Mouse (Mus musculus): ENCODE measurements around the gene Tns1.

The Tns1 gene

DNA sequence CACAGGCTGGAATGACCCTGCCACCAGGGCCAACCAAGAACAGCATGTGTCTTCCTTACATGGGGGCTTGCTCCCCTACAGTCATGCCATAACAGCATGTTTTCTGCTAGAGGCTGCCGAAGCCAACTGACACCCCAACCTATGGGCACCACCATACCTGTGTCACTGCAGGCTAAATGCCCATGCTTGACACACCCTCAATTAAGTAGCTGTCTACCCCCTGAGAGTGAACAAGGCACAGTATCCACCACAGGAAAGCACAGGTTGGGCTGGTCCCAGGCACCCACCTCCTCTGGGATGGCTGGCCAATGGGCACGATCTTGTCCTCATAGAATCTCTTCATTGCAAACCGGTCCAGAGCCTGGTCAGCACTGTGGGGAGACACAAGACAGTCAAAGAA, 134.2 kb downstream of the Tns1 start:
- WGBS: 93% methylated on average over 3 of the region's 3 CpGs

DNA sequence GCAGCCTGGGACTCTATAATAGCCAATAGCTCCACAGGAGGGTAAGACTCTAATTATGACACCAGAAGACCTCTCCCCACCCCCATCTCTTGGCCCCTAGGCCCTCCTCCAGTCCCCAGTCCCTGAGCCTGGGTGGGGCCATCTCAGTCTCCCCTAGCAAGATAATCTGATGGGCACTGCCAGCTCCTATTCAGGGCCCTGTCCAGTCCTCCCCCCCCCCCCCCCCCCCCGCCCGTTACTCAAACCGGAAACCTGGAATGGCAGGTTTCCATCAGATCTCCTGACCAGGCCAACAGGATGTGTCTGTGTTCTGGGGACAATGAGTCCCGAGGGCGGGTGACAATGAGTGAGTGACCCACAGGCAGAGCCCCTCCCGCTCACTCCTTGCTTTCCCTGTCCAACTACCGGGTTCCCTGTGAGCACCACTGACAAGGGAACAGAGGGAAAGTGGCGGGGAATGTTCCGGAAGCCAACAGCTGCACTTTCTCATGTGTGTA, 136.5 kb downstream of the Tns1 start:
- 65% methylated on average over 9 of the region's 9 CpGs for WGBS

DNA sequence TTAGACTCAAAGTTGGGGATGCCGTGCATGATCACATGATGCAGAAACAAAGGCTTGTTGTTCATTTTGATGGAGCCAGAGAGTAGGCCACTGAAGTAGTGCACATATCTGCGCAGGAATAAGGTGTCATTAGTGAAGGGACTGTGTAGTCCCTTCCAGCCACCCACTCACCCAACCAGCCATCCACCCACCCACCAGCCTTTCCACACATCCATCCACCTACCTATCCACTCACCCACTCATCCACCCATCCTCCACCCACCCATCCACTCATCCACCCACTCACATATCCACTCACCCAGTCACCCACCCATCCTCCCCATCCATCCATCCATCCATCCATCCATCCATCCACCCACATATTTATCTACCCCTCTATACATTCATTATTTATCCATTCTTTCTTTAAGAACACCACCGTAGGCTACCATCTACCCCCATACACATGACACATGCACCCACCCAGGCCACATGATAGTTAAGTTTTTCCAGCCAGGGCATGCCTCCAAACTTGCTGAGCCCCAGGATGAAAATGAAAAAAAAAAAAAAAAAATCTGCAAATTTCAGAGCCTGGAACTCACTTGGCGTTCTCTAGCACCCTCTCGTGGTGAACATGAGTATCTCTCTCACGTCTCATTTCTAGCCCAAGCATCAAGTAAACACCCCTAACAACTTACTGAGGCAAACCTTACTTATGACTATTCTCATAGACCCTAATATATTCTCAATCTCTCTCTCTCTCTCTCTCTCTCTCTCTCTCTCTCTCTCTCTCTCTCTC, 137.8 kb downstream of the Tns1 start:
- WGBS: 28% methylated on average over 6 of the region's 6 CpGs

DNA sequence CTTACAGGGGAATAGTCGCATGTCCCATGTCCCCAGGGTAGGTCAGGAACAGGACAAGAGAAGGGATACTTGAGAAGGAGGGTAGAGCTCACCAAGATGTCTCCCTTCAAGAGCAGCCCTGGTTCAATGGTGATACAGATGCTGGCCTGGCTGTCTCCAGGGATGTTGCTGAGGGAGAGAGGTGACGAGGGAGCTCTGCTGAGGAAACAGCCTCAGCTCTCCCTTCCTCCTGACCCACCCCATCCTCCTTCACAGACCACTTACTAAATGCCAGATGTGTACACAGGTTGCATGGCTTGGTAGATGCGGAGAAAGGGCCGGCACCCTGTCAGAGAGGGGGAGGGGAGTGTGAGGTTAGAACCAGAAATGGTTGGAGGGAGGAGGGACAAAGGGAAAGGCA, 138.6 kb downstream of the Tns1 start:
- WGBS: 91% methylated on average over 4 of the region's 4 CpGs

DNA sequence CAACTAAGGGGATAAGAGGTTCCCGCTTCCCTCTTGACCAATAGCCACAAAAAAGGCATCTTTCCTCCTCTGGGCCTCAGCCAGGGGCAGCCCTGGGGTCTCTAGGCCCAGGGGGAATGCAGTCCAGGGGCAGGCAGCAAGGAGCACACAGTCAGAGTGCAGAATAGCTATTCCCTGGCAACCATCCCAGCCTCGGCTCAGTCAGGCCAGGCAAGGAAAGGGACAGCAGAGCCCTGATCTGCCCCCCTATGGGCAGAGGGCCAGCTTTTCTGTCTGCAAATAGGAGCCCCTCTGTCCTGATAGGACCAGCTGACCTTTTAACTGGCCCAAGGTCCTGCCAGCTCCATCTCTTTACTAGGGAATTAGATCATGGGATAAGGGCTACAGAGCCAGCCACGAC, 145.0 kb downstream of the Tns1 start:
- 66% methylated on average over 3 of the region's 3 CpGs for WGBS

DNA sequence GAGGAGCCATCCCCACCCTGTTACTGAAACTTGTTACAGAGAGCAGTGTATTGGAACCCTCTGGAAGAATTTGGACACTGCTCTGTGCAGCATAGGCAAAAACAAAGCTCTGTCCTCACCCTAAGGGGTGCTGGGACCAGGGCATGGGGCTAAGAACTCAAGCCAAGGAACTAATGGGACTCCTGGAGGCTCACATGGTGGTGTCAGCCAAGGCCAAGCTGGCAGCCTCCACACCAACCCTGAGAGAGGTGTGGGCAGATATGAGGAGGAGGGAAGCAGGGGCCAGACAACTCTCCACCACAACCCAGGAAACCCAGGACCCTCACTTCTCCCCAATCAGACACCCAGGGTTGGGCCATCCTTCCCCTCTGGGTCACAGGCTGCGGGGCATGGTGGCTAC, 145.7 kb downstream of the Tns1 start:
- WGBS: 87% methylated on average over 1 of the region's 1 CpGs

DNA sequence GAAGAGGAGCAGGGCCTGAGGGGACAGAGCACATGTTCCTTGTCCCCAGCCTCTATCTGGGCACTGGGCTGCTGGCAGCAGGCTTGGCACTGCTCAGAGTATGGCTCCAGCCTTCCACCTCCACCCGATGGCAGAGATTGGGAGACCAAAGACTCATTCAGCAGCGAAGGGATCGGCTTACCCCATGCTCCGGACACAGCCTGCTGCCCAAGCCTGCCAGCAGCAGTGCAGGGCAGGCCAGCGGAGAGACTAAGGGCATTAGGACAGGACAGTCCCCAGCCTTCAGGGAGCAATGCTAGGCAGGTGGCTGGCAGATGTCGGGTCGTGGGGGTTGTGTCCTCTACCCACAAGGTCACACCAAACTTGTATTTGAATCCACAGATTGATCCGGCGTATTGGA, 150.3 kb downstream of the Tns1 start:
- 79% methylated on average over 9 of the region's 9 CpGs for WGBS

- WGBS: 82% methylated on average over 5 of the region's 5 CpGs
These were observed 151.5 kb downstream of the Tns1 start for GRCm38 (mm10) chr1:73972726-73973125.

GRCm38 (mm10) chr1:73970161-73970730, 154.0 kb downstream of the Tns1 start:
- 62% methylated on average over 5 of the region's 5 CpGs for WGBS

- 58% methylated on average over 13 of the region's 13 CpGs for WGBS
These were observed 155.3 kb downstream of the Tns1 start for GRCm38 (mm10) chr1:73968712-73969511.

DNA sequence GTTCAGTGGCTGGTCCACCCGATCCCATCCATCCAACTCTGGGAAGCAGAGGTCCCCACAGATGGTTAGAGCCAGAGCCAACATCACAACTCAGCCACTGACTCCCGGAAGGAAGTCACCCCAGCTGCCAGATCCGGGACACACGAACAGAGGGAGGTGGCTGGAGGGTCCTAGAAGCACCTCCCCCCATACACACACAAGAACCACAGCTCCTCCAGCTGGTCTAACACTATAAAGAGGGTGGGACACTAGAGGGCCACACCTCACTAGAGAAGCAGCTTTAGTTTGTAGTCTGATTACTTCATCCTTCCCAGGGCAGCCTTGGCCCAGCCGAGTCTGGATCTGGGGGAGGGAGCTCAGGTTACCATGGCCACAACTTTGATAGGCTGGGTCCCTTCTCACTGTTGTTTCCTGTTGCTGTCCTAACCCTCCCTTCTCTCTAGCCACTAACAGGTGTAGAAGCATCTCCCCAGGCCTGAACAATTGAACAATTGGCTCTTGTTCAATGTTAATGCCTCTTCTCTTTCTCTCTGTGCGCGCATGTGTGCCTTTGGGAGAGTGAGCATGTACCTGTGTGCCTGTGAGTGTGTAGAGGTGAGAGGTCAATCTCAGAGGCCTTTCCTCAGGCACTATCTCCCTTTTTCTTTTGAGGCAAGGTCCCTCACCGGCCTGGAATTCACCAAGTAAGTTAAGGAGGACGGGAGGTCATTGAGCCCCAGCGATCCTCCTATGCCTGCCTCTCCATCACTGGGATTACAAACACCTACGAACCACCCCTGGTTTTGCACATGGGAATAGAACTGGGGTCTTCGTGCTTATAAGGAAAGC, 157.6 kb downstream of the Tns1 start:
- WGBS: 72% methylated on average over 12 of the region's 12 CpGs

DNA sequence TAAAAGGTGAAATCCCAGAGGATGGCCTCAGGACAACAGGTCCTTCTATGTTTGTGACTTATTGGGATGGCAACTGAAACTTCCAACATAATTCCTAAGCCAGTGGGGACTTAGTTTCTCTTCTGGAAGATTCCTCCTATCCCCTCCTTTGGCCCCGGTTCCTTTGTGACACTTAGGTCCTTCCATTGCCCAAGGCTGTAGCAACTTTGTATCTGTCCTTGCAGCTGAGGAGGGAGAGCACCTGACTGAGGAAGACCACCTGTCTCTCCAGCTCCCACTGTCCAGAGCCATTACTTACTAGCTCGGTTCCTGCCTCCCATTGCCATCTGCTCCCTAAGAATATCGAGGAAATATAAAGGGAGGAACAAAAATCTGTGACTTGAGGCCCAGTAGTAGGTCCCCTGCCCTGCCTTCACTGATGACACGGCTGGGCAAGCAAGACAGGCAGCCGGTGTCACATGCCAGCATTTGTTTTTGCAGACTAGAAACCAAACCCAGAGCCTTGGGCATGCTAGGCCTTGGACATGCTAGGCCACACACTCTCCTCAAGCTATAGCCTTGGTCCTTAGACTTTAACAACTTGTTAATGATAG, 160.0 kb downstream of the Tns1 start:
- 80% methylated on average over 5 of the region's 5 CpGs for WGBS

GRCm38 (mm10) chr1:73963626-73964025, 160.6 kb downstream of the Tns1 start:
- 30% methylated on average over 8 of the region's 8 CpGs for WGBS

DNA sequence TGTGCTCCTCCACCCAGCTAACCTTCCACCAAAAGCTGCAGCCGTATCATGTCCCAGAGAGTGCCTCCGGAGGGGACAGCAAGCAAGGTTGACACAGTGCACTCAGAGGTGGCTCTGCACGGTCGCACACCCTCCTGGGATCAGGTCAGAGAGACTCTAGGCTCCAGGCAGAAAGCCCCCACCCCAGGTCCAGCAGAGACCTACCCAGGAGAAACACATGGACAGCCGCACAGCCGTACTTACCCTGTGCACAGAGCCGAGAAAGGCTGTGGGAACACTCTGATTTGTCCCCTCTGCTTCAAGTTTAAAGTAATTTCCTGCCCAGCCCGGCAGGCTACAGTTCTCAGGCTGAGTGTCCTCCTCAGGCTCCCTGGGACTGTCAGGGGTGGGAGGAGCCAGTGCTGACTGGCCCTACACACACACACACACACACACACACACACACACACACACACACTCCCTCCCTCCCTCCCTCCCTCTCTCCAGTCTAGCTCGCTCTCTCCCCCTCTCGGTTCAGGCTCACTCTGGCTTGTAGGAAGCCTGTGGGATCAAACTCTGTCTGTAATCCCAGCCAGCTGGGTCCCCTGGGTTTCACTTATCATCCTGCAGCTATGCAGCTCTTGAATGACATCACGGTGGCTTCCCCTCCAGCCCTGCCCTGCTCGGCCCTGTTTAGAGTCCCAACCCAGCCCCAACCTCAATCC, 161.4 kb downstream of the Tns1 start:
- WGBS: 44% methylated on average over 12 of the region's 12 CpGs

- 69% methylated on average over 5 of the region's 5 CpGs for WGBS
These were observed 162.2 kb downstream of the Tns1 start for GRCm38 (mm10) chr1:73962049-73962448.

- 74% methylated on average over 10 of the region's 10 CpGs for WGBS
These were observed 164.5 kb downstream of the Tns1 start for GRCm38 (mm10) chr1:73959758-73960157.

DNA sequence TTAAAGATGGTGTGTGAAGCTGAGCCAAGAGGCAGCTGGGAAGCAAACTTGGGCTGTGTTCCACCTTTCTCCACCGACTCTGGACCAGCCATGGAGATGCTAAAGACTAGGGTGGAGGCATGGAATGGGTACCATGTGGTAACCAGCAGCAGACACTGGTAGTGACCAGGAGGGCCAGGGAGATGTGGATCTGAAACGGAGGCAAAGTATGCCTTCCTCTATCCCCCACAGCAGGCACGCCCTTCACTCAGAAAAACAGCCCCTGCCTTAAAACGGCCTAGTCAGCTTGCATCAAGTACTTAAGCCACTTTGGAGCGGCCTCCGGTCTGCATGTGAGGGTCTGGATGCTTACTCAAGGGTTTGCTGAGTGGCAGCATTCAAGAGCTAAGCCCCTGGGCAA, 164.9 kb downstream of the Tns1 start:
- WGBS: 83% methylated on average over 6 of the region's 6 CpGs

DNA sequence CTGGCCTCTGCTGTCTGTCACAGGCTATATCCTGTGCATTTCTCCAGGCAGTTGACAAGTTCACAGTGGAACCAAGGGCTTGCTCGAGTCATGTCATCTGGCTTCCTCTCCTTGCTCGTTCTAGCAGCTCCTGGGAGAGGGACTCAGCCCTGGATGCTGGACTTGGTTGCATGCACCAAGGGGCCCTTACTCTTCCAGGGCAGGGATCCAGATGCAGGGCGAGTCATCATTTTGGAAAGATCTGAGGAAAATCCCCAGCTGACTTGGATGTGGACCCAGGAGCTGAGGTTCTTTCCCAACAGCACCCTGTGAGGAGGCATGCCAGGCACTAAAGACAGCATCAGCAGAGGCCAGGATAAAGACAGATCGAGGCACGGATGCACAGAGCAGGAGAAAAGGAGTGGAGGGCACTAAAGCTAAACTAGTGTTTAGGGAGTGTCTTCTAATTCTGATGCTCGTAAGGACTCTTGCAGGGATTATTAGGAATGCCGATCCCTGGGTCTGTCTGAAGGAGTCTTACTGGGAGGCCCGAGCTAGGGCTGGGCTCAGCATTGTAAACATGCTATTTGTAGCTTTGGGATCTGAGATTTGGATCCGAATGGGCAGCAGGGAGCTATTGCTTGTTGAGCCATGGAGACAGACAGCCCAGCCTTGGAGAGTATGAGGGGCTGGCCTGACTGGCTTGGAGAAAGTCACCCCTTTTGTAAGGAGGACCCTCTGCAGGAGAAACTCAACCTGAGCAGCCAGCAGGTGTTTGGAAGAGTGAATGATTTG, 165.9 kb downstream of the Tns1 start:
- WGBS: 60% methylated on average over 9 of the region's 9 CpGs

- WGBS: 83% methylated on average over 4 of the region's 4 CpGs
These were observed 166.8 kb downstream of the Tns1 start for GRCm38 (mm10) chr1:73957428-73957827.

DNA sequence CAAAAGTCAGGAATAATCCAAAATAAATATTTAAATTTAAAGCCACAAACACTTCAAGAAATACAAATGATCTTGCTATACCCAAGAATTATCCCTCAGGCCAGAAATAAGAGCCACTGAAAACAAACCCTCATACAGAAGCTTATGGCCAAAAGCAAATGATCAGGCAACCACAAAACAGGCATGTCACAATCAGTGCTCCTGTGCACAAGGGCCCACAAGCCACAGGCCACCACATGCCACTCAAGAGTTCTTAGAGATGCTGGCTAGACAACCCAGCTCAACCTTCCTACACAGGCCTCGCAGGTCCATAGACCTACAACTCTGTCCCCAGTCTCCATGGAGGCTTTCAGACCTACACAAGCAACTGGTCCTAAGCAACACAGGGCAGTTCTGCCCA, 167.9 kb downstream of the Tns1 start:
- 95% methylated on average over 1 of the region's 1 CpGs for WGBS
